Mouse (Mus musculus) bone marrow macrophage, adult 2 months (primary cell): ENCODE measurements around the gene Gm20388.

Experiments
- CTCF ChIP-seq: IDR thresholded peaks from 2 replicates; pipeline ENCODE4 v1.5.1; 2012; ENCODE audit warnings: low read depth, mild to moderate bottlenecking, low read length, moderate library complexity
- POLR2A ChIP-seq: IDR thresholded peaks from 2 replicates; pipeline ENCODE4 v1.6.1; 2012; ENCODE audit warnings: mild to moderate bottlenecking, low read depth, low read length, borderline replicate concordance

- no peak for TF ChIP-seq CTCF
- TF ChIP-seq POLR2A: no peak
Observed at GRCm38 (mm10) chr8:120292316-120293107, 381.9 kb downstream of the Gm20388 start.
